Mouse (Mus musculus): ENCODE measurements around the gene Fam71e1.

GRCm38 (mm10) chr7:44547725-44548124 is 51.3 kb downstream of the Fam71e1 start:
- no peak for TF ChIP-seq CTCF (IDR thresholded peaks at IDR 0.05; ENCODE audit: borderline replicate concordance, insufficient read depth, low read length)
- TF ChIP-seq POLR2A (IDR thresholded peaks at IDR 0.05; ENCODE audit: low read depth, low read length), result no peak

All from embryonic fibroblast, embryonic 13.5 days (primary cell).